Mouse (Mus musculus) neural tube, postnatal 0 days (tissue): ENCODE data around the gene Psmc3. TPM values are rescaled to one million over a fixed set of nuclear protein-coding genes. Genes with fewer than 3 reads are reported as not detected.

Source experiments
- polyA plus RNA-seq: library from polyadenylated mRNA; unstranded; fragments of >200 nt; fragmentation: Nextera tagmentation; extraction: Ambion mirVana; gene quantifications from 2 replicates; pipeline ENCODE4 v1.2.1, GENCODE M21; 2015

The Psmc3 gene
- 229 and 245 TPM in 2 replicates for polyA plus RNA-seq

GRCm38 (mm10) chr2:91053934-91054382 lies at the start of gene Psmc3:
Psmc3 (plus strand) TSS chr2:91054009.

GRCm38 (mm10) chr2:91035385-91035784 lies 18.4 kb upstream of the Psmc3 start, which contains the start of gene Rapsn:
Rapsn (plus strand) TSS chr2:91035620.

DNA sequence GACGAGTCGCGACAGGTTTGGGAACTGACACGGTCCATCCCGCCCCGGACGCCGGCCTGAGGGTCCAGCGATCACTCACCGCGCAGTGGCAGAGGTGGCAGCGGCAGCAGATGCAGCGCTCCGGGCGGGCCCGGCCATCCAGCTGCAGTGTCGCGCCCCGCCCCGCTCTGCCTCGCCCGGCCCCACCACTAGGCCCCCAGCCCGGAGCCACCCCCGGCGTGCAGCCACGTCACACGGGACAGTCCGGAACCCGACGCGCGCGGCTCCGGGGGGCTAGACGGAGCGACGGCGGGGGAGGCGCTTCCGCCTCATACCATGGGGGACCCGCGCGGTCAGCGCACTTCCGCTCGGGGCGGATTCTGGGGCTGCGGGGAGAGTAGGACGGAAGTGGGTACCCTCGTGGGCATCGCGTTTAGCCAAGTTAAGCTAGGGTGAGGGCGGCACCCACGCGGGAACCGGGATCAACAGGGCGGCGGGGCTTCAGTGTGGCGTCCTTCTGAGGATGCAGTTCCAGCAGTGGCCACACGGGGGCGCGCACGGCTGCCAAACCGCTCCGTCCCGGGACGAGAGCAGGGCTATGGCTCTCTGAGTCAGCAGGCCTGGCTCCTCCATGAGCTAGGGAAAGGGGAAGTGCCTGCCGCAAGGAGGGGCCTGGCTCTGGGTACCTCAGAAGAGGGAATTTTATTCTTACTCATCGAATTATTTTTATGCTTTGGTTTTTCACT lies 16.4 kb downstream of the Psmc3 start, which contains the start of gene Slc39a13:
Gene Slc39a13, minus strand, starts transcription at position 342 of the 725 bp plus-strand sequence.

DNA sequence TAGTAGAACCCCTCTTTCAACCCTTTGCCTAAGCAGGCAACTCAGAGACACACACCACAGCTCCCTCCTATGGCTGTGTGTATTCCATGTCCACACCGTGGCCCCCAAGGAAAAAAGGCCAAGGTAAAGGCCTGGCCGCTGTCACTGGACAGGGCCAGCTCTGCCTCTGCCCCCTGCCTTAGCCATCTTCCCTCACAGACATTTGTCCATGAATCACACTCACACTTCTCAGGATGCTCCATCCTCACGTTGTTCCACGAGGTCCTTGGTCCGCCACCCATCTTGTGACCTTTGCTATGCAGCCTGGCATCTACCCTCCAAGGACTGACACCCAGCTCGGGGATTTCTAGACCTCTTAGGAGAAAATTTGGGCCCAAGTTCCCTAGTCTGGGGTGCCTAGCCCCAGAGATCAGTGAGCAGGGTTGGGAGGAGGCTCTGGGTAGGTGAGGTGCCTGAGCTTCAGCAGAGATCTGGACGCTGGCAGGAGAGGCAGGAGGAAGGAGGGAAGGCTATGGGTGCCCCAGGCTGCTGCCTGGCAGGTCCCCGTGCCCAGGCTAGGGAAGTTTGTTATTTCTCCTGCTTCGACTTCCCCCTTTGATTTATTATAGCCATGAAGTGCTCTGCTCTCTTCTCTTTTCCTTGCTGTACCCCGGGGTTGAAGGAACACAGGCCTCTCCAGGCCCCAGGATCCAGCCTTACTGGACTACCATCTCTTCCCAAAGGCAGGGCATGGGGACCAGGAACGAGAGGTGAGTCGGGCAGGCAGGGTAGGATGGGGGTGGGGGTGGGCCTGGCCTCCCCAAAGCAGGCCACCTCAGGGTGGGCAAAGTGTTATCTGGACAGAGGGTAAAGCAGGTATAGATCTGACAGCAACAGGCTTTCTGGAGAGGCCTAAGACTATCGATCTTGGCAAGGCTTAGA lies 28.2 kb downstream of the Psmc3 start, which contains the start of gene Spi1:
Gene Spi1, plus strand, starts transcription at position 616 of the 921 bp plus-strand sequence.

Other genes with a start within 250 kb of the Psmc3 start
- 208 and 216 TPM in 2 replicates for gene Mtch2, start 206.9 kb upstream of the Psmc3 start, polyA plus RNA-seq
- 325 and 366 TPM in 2 replicates for gene C1qtnf4, start 168.1 kb upstream of the Psmc3 start, polyA plus RNA-seq
- 39.9 and 40.1 TPM in 2 replicates for gene Kbtbd4, start 149.3 kb upstream of the Psmc3 start, polyA plus RNA-seq
- 280 and 302 TPM in 2 replicates for gene Ndufs3, start 149.2 kb upstream of the Psmc3 start, polyA plus RNA-seq
- 49.7 and 53.5 TPM in 2 replicates for gene Celf1, start 113.6 kb upstream of the Psmc3 start, polyA plus RNA-seq
- gene Rapsn, start 18.4 kb upstream of the Psmc3 start, polyA plus RNA-seq, result 1.3 and 1.5 TPM in 2 replicates
- gene Slc39a13, start 16.4 kb downstream of the Psmc3 start, polyA plus RNA-seq, result 28.0 and 30.3 TPM in 2 replicates
- 7.3 and 7.9 TPM in 2 replicates for gene Spi1, start 28.4 kb downstream of the Psmc3 start, polyA plus RNA-seq
- 0.09 TPM in 1 of 2 replicates, not detected in the other for gene Mybpc3, start 64.1 kb downstream of the Psmc3 start, polyA plus RNA-seq
- gene Madd, start 129.8 kb downstream of the Psmc3 start, polyA plus RNA-seq, result 31.9 and 36.3 TPM in 2 replicates
- 2.1 and 2.5 TPM in 2 replicates for gene Nr1h3, start 148.8 kb downstream of the Psmc3 start, polyA plus RNA-seq
- gene Acp2, start 148.9 kb downstream of the Psmc3 start, polyA plus RNA-seq, result 29.8 and 31.3 TPM in 2 replicates
- 11.7 and 13.5 TPM in 2 replicates for gene Ddb2, start 183.0 kb downstream of the Psmc3 start, polyA plus RNA-seq
- gene Pacsin3, start 201.9 kb downstream of the Psmc3 start, polyA plus RNA-seq, result 28.1 and 28.7 TPM in 2 replicates
- gene Arfgap2, start 211.0 kb downstream of the Psmc3 start, polyA plus RNA-seq, result 51.3 and 54.3 TPM in 2 replicates